Mouse (Mus musculus): ENCODE data around the gene Arntl2.
A peak's percentile ranks its signal among the peaks of the same experiment; 100 is the strongest.

The Arntl2 gene

DNA sequence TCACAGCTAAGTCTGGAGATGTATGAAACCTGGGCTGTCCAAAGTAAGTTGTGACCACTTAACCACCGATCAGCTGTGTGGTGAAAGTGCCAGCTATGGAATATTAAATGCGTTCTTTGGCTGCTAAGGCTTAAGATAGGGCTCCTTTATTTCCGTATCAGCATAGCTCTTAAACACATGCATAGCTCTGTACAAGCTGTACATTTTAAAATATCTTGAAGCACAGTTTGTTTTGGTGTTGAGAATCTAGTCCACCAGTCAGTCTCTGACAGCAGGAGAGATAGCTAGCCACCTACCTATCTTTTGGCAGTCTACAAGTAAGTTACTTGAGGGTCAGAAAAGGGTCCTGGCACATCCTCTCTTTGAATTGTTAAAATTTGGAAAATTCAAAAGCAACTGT, 17.8 kb upstream of the Arntl2 start:
- DNase-seq (ENCODE audit: low read depth, low spot score) = no peak

DNA sequence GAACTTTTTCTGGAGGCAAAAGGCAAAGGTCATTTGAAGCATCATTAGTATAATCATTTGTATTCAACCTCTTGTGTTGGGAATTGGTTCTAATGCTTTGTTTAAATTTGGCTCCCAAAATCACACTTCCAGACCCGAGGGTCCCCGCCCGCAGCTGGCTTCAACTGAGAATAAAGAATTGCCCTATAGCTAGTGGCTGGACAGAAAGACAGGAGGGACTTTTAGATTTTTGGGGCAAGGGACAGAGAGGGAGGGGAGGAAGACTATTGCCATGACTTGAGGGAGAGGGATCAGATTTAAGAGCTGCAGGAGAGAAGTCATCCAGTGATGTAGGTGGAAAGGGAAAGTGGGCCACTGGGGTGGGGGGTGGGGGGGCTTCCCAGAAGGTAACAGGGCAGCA, 14.3 kb upstream of the Arntl2 start:
- DNase-seq (ENCODE audit: low read depth, low spot score) = no peak

DNA sequence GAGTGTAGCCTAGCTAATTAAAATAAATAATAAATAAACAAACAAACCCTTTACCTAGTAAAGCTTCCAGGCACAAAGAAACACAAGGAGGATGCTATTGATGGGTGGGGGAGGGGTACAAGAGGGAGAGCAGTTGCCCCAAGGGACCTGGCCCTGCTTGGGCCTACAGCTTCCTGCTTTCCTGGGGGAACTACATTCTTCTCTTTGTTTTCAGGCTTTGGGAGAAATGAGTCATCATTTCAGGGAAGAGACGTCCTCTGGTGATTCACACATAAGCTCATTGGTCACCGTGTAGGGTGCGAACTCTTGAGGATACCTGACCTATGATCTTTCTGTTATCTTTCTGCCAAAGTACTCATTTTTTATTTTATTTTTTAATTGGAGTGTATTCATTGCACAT, 2.3 kb upstream of the Arntl2 start:
- no peak for DNase-seq (ENCODE audit: low read depth, low spot score)

DNA sequence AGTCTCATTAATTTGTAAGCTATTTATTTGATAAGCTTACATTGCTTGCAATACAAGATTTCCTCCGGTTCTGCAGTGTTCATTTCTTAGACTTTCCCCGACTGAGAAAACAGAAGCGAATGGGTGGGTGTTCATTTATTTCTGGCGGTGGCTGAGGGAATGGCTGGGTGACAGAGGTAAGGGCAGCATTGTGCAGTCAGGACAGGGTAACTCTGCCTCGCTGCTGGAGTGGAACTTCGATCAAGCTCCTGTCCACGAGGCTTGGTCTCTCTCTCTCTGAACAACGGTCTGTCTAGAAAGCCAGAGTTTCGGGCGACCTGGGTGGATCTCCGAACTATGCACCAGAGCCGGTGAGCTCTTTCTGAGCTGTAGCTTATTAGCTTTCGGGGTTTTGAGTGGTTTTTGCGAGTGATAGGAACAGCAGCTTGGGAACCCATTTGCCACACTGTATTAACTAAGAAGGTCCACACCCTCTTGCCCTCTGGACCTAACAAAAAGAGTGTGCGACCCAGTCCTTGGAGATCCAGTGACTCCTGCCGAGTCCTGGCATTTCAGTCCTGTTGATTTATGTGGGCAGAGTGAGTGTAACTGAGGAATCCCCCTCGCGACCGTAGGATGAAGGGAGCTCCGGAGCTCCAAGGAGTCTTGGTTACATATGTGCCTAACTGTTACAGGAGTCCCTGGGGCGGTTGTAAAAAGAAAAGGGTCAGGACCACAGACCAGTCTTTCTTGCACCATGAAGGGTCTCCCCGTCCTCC, 510 bp upstream of the Arntl2 start:
- no peak for DNase-seq (ENCODE audit: low read depth, low spot score)

DNA sequence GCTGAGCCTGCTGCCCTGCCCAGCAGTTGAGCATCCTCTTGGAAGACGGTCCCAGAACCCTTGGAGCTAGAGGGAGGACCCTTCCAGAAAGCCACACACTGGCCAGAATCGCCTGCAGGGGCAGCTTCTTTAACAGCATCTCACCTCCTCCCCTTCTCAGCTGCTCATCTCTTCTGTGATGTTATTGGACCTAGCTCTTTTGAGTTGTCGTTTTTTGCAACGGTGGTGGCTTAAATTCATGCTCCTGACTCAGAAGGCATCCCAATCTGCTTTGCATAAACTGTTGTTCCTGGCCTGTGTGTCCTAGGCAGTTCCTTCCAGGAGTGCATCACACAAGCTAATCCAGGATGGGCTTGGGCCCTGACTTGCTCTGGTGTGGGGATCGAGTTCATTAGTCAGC, 1.6 kb downstream of the Arntl2 start:
- DNase-seq (ENCODE audit: low read depth, low spot score) = no peak

DNA sequence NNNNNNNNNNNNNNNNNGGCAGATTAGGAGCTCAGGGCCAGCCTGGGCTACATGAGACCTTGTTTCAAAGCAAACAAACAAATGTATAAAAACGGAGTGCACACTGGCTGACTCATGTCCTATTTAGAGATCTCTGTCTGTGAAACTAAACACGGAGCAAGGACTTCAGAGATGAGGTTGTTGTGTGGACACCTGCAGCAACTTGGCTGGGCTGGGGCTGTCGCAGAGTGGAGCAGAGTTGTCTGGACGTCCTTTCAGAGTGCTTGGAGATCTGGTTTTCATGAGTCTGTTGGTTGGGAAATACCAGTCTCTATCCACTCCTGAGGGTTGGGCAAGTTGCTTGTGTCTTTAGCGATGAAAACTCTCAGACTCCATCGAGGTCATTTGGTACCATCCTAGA, 14.1 kb downstream of the Arntl2 start:
- DNase-seq (ENCODE audit: low read depth, low spot score) = no peak

DNA sequence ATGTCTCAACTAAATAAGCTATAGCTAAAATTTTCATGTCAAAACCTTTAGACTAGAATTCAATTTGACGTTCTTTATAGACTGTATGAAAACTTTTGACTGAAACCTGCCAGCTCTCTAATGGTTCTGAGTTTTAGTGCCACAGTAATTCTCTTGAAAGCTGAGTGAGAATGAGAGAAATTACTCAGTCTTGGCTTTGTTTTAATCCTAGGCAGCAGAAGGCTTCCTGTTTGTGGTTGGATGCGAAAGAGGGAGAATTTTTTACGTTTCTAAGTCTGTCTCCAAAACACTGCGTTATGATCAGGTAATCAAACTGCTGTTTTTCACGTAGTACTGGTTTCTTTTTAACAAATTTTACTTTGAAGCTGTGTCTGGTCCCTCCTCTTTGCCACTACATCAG, 17.2 kb downstream of the Arntl2 start:
- no peak for DNase-seq (ENCODE audit: low read depth, low spot score)

DNA sequence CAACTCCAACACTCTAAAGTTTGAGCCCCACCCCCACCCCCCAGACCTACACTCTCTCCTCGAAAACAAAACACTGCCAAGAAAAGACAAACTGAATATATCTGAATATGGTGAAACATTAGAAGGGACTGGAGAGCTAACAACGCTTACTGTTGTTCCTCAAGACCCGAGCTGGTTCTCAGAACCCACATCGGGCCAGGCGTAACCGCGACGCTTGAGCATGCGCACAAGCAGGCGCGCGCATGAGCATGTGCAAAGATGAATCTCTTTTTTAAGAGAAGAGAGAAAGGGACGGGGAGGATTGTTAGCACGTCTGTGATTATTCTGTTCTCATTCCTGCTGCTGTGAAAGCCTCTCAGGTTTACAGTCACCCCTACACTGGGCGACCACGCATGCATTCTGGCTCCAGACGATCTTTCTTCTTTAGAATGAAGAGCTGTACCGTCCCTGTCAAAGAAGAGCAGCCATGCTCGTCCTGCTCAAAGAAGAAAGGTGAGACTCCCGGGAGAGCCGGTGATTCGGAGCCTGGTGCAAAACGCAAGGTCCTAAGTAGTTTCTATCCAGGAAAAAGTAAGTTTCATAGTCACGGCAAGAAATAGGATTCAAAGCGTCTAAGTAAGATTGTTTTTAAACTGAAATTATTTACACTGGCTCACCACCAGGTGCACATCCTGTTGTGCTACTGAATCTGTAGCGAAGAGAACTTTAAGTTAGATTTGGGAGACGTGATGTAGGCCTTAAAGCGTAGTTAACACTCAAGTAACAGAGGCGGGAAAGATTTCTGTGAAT, 24.5 kb downstream of the Arntl2 start:
- DNase-seq (ENCODE audit: low read depth, low spot score) = no peak

DNA sequence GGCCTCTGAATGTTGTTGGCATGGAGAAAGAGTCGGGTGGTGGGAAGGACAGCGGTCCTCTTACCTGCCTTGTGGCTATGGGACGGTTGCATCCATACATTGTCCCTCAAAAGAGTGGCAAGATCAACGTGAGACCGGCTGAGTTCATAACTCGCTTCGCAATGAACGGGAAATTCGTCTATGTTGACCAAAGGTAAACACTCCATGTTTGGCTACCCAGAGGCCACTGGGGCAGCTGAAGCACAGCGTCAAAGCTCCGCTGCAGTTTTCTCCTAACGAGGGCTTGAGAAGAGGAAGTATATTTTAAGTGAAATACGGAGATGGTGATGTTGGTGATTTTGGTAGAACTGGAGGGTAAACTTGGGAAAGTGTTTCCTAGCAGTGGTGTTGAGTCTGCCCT, 26.1 kb downstream of the Arntl2 start:
- DNase-seq (ENCODE audit: low read depth, low spot score) = no peak

DNA sequence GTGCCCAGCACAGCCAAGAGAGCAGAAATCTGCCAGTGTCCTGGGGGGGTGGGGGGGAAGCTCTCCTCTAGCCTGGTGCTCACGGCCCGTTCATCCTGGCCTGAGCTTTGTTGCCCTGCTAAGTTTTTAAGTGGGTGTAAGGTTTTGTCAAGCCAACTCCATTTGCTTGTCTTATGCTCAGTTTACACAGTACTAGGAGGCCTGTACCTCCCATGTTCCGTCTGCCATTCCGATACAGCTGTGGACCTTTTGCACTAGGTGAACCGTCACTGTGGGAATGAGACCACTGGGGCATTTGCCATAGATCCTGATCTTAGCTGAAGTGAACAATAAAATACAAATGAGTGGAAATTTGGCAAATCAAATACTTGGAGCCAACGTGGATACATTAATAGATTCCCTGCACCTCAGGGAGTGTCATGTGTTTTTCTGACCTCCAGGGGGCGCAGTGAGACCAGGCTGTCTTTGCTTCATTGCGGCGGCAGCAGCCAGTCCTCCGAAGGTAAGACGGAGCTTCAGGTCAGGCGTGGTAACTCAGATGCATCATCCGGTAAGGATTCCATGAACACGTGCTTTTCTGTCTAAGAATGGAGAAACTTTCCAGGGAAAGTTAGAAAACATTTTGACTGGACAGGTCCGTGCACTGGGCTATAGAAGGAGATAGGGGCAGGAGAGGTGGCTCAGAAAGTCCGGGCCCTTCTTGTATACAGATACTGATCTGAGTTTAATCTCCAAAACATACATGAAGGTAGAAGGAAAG, 29.1 kb downstream of the Arntl2 start:
- peak; percentile 35 for DNase-seq (ENCODE audit: low read depth, low spot score)

DNA sequence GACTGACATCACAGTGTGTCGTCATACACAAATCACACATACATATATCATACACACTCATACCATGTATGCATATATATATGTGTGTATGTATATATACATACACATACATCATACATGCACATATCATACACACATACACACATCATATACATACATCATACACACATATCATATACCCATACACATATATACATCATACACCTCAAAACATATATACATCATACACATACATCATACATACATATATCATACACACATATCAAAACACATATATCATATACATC, 29.6 kb downstream of the Arntl2 start:
- DNase-seq (ENCODE audit: low read depth, low spot score) = no peak

DNA sequence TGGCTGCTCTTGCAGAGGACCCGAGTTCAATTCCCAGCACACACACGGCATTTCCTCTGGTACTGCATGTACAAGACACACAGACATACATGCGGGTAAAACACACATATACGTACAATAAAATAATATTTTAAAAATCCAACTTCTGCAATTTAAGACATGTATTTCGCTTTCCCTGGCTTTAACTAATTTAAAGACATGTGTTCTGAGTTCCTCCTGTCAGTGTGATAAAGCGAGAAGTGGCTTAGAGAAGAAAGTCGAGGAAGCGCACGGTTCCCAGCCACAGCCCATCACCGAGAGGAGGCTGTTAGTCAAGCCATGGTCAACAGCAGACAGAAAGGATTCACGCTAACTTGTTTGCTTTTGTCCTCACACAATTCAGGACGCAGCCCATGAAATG, 35.5 kb downstream of the Arntl2 start:
- DNase-seq (ENCODE audit: low read depth, low spot score) = no peak

DNA sequence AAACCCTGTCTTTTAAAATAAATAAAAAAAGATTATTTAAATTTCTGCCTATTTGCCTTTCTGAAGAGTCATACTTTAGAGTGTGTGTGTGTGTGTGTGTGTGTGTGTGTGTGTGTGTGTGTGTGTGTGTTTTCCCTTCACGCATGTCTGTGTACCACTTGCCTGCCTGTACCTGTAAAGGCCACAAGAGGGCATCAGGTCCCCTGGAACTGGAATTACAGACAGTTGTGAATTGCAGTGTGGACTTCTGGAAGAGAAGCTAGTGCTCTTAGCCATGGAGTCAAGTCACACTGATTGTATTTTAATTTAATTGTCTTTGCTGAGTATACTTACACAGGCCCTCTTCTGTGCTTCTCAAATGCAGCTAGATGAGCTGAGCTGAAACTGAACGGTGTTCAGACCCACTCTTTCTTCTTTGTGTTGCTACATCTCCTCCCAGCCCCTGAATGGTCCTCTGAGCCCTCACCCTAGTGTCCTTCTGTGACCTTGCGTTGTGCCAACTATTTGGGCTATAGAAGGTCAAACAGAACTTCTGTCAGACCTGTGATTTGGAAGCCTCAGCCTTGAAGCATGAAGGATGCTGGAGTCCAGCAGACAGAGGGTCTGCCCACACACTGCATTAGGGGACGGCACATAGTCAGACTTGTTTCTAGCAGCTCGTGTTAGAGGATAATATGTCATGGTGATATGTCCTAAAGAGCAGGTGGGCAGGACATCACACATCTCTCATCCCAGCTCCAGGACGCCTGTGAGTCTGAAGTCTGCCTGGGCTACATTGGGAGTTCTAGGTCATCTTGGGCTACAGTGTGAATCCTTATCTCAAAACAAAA, 37.8 kb downstream of the Arntl2 start:
- peak; percentile 57 for DNase-seq (ENCODE audit: low read depth, low spot score)

DNA sequence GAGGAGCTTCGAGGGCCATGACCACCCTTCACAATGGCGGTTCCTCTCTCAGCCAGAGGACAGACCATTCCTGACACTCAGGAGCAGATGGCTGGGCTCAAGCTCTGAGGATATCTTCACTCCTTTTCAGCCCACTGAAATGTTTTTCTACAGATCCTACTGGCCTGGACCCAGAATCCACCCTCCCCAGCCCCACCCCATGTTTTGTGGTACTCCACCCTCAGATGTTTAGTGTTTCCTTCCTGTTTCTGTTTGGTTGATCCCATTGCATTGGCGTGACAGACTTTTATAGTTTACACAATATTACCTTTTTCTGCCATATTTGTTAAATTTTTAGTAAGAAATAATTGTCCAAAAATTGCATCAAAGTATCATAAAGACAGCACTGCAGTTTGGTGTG, 38.5 kb downstream of the Arntl2 start:
- DNase-seq (ENCODE audit: low read depth, low spot score) = no peak

DNA sequence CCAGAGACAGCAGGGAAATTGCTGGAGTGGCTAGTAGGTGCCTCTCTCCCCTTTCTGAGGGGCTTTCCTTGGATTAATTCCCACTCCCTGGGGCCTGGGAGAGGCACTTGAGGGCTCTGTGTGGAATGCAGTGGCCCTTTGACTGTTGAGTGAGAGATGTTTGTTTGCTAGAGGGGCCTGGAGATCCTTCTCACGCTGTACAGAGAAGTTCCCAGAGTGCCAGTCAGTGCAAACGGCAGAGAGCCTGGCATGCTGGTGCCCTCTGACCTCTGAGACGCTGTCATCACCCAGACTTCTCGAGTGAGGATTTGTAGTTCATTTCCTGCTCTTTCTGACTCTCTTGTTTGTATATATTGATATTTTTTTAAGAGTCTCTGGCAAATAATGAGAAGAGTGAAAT, 39.9 kb downstream of the Arntl2 start:
- DNase-seq (ENCODE audit: low read depth, low spot score) = no peak

DNA sequence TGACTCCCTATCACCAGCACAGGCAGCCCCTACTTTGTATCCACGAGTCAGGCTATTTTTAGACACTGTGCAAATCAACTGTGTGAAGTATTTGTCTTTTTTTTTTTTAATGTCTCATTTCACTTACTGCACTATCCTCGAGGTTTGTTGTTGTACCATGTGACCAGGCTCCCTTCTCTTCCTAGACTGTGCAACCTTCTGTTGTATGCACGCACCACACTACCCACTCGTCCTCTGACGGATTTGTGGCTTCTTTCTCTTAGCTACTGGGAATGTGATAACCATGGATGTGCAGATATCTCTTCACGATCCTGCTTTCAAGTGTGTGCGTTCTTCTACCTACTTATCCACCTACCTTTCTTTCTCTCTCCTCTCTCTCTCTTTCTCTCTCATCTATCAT, 41.5 kb downstream of the Arntl2 start:
- no peak for DNase-seq (ENCODE audit: low read depth, low spot score)

DNA sequence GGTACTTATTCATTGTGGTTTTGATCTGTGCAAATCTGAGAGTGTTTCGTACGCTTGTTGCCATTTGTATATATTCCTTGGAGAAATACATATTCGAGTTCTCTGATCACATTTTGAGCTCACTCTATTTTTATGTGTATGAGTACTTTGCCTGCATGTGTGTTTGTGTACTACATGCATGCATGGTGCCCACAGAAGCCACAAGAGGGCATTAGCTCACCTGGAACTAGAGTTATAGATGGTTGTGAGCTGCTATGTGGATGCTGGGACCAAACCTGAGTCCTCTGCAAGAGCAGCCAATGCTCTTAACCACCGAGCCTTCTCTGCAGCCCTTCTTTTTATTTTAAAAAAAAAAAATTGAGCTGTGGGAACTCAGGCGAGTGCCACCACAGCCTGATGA, 42.5 kb downstream of the Arntl2 start:
- no peak for DNase-seq (ENCODE audit: low read depth, low spot score)

DNA sequence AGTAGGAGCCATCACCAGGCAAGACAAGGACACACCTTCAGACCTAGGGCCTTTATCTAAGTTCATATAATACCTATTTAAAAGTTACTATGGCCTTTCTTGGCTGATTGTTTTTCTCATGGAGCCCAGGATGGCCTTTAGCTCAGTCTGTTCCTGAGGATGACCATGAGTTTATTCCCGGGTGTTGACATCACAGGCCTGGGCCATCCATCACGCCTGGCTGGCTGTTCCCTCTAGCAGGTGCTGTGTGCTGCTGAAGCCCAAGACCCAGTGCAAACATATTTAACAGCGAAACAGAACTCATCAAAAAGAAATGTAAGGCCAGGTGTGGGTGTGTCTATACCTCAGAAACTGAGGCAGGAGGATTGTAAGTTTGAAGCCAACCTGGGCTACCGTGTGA, 43.0 kb downstream of the Arntl2 start:
- DNase-seq (ENCODE audit: low read depth, low spot score) = no peak

DNA sequence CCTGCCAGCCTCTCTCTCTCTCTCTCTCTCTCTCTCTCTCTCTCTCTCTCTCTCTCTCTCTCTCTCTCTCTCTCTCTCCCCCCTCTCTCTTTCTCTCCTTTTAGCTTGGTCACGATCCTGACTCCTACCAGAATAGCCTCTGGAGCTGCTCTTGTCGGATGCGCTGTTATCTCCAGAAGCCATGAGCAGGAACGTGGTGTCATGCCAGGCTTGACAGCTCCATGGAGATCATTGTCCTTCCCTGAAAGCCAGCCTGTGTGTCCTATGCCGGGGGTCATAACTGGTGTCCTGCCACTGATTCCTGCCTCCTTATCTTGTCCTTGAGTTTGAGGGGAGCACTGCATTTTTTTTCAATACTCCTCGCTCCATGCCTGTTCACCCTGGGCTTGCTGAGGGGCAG, 49.0 kb downstream of the Arntl2 start:
- no peak for DNase-seq (ENCODE audit: low read depth, low spot score)

DNA sequence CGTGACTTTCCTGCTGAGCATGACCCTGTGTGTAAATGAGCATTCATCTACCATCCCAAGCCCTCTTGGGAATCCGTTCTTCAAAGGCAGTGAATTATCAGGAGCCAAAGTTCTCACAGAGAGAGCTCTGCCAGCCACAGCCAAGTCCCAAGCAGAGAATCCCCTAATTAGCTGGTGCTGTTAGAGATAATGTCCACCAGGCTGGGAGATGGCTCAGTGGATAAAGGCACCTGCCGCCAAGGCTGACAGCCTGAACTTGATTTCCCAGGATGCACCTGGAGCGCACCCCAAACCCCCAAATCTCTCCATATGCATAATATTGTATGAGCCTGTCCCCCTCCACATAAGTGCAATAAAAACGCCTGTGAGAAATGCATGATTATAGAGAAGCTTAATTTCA, 49.5 kb downstream of the Arntl2 start:
- no peak for DNase-seq (ENCODE audit: low read depth, low spot score)

DNA sequence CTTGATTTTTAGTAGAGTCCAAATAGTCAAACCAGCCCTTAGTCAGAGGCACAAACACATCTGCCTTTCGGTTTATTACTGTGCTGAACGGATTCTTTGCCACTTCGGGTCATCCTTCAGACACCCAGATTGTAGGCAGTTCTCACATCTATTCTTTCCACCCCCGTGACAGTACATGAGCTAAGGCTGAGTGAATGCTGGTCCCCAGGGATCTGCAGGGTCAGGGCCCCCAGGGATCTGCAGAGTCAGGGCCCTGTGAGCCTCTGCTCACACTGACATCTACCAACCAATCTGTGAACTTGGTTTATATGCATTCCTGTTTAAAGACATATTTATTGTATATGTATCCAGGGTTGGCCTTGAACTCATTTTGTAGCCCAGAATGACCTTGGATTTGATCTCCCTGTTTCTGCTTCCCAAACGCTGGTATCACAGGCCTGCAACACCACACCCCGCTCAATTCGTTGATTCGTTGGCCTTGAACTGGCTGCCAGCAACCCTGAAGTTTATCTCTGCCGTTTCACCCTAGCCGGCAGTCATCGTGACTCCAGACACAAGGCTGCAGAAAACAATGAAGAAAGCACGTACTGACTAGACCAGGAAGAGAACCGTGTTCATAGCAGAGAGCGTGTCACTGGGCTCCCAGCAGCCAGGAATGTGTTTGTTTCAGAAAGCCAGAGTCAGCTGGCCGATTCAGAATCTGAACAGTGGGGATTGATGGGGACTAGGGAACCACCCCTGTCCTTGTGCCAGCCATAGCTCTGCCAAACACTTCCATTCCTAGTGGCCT, 50.3 kb downstream of the Arntl2 start:
- DNase-seq (ENCODE audit: low read depth, low spot score) = no peak

Data from retina, postnatal 7 days (tissue).